Mouse (Mus musculus) thymus, postnatal 10 days (tissue): ENCODE measurements around the gene Bst1.

ENCODE experiments used
- DNase-seq, 2 experiments: peaks; one replicate each; pipeline ENCODE4 v3.0.0; 2021; ENCODE audit warnings: low spot score in 2 of 2

The Bst1 gene

GRCm38 (mm10) chr5:43818695-43819094, at the start of gene Bst1:
TSS of gene Bst1 (plus strand) at chr5:43818885.
- no peak for DNase-seq

DNA sequence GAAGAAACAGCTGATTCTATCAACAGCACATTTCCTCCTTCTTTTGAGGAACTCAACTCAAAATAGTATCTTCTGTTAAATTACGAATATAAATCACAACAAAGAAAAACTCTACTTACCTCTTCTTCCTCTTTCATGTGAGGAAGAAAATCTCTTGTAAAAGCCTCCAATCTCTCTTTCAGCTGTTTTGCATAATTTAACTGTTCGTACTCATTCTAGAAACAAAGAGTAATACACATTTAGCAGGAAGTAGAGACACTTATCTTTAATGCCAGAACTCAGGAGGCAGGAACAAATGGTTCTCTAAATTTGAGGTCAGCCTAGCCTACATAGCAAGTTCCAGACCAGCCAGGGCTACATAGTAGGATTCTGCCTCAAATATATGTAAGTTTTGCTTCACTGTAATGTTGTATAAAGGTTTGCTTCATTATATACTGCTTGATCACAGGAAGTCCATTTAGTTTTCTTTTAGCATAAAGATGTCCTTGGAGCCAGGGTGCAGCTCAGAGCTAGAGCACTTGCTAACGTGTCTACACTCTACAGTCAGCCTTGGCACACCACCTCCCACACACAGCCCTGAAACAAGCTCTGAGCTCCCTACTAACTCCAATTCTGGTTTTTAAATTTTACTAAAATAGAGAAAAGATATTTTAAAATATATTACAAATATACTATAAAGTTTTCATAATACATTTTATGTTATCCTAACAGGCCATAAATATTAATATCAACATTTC, 47.9 kb upstream of the Bst1 start:
- no peak for DNase-seq

DNA sequence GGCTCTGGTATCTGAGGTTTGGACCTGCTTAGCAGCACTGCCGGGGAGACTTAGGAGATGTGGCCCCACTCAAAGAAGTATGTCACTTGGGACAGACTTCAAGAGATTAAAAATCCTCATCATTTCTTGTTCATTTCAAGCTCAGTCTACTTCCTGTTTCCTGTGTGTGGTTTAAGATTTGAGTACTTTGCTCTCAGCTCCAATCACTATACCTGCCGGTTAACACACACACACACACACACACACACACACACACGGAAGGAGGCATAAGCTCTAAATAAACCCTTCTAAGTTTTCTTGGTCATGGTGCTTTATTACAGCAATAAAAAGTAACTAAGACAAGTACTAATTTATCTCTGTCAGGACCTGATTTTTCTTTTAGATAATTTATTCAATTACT, 47.1 kb upstream of the Bst1 start:
- DNase-seq: peak in 1 of 2 experiments; percentile 11

- no peak for DNase-seq
Observed at GRCm38 (mm10) chr5:43776407-43776806, 42.3 kb upstream of the Bst1 start.

GRCm38 (mm10) chr5:43776993-43777392, 41.7 kb upstream of the Bst1 start:
- DNase-seq: no peak

- no peak for DNase-seq
Observed at GRCm38 (mm10) chr5:43778583-43778982, 40.1 kb upstream of the Bst1 start.

DNA sequence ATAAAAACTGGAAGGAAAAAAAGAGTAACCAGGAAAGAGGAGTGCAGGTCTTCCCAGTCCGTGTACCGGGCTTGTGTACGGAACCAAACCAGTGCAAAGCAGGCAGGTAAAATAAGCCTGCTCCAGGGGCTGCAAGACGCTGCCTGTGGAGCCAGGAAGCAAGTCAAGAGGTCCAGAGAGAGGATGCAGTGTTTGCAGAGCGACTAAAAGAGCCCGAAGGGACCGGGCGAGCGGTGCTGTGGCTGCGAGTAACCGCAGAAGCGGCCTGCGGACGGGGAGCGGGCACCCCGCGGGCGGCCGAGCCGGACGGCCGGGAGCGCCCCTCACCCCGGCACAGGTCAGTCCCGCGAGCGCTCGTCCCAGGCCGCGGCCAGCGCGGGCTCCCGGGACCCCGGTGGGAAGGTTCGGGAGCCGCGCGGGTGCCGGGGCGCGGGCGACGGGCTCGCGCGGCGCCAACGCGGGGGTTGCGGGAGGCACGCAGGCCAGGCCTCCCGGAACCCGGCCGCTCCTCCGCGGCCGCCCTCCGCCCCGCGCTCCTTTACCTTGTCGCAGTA, 37.2 kb upstream of the Bst1 start:
- peak; percentile 26 to 29 for DNase-seq

DNA sequence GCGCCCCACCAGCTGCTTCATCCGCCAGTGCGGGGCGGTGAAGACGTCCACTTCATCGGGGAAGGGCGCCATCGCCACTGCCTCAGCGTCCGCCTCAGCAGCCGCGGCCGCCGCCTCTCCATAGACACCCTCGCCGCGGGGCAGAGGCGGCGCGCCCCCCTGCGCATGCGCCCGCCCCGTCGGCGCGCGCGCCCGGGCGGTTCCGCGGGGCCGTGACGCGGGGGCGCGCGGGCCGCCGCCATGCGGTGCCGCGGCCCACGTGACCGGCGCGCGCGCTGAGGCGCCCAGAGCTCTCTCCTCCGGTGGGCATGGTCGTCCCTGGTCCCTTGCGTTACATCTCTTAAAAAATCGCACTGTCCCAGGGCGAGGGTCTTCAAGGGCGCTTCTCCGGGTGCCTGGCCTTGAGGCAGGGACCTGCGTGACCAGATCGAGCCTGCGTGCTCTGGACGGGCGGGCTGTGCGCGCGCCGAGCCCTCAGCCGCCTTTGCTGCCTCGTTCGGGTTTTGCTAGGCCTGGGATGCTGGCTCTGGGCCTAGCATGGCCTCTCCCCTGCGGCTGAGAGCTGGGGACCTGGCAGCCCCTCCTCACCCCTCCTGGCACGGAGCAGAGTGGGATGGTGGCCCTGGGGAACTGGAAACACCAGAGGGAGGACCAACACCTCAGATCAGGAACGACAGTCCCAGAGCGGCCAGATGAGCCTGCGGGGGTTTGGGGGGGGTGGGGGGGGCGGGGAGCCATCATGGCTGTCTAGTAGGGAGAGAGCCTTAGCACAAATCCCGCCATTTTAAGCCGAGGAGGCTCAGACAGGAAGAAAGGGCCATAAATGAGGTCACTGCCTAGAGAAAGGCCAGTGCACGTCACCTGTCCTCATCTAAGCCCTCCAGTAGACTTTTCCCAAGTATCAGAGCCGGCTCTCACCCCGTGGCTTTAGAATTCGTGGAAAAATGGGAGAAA, 36.4 kb upstream of the Bst1 start:
- peak; percentile 71 to 79 for DNase-seq

DNA sequence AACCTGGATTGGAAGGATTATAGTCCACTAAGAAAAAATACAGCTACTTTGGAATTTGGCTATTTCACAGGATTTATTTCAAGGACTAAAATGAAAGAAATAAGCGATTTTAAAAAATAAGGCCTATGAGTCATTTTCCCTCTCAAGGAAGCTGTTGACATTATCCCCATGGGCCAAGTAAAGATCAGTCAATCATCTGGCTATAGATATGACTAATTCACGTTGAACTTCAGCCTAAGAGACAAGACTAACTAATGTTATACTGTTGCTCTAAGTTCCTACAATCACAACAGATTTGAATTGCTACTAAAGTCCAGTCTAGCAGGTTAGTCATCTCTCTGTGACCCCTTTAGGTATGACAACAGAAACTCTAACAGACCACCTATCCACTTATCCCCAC, 34.7 kb upstream of the Bst1 start:
- no peak for DNase-seq

- DNase-seq: no peak
Observed at GRCm38 (mm10) chr5:43786607-43787006, 32.1 kb upstream of the Bst1 start.

DNA sequence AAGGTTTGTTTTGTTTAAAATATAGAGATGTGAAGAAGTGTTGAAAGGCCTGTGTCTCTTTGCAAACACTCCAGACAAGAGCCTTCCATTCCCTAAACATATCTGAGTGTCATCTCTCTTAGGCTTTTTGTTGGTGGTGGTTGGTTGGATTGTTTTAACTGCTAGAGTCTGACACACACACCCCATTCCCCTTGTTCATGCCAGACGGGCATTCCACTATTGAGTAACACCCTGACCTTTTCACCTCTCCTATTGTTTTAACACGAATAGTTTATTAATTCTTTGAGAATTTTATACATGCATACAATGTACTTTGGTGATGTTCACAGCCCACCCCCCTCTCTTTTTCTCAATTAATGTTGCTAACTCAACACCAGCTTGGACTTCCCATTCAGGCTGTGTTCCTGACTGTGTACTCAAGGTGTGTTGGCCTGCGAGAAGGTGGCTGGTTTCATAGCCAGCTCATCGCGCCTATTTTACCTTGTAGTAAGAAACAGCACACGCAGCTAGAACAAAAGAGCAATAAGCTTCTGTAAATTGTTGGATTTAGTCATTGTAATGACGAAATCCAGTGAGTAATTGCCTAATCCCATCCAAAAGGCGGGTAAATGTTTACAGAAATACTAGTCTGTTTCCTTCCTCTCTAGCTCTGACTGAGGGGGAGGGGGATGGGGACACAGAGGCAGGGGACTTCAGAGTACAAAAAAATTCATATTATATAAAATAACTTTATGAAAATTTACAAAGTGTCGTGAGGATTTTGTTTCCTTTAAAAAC, 30.5 kb upstream of the Bst1 start:
- no peak for DNase-seq

- no peak for DNase-seq
Observed at GRCm38 (mm10) chr5:43792354-43792753, 26.3 kb upstream of the Bst1 start.

DNA sequence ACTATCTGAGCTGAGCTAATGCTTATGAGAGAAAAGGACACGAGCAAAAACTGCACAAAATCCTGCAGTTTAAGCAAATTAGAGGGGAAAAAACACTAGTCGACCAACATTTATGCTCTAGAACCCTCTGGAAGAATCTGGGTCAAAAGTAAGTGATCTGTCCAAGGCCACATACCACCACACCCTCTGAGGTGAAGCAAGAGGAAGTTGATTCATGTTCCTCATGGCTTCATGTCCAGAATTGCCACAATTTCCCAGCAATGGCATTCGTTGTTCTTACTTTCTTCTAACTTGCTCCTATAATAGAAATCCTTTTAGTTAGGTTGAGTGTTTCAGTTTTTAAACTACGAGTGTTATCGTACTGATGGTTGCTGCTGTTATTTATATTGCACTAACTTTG, 19.2 kb upstream of the Bst1 start:
- no peak for DNase-seq

GRCm38 (mm10) chr5:43800700-43801099, 18.0 kb upstream of the Bst1 start:
- DNase-seq: no peak

DNA sequence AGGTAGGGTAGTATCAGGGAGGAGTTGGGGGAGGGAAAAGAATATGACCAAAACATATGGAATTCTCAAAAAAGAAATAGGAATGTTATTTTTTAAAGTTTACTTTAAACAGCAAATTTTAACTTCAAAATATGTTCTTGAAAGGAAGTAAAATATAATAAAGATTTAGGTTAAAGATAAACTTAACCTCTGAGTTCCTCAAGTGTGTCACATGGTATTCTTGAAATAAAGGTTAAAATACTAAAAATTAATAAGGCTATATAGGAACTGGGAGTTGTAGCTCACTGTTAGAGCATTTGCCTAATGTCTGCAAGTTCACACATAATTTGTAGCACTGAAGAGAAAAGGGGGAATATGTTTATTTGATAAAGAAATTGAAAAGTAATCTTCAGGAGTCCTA, 17.4 kb upstream of the Bst1 start:
- no peak for DNase-seq

GRCm38 (mm10) chr5:43801798-43802197, 16.9 kb upstream of the Bst1 start:
- DNase-seq: no peak

DNA sequence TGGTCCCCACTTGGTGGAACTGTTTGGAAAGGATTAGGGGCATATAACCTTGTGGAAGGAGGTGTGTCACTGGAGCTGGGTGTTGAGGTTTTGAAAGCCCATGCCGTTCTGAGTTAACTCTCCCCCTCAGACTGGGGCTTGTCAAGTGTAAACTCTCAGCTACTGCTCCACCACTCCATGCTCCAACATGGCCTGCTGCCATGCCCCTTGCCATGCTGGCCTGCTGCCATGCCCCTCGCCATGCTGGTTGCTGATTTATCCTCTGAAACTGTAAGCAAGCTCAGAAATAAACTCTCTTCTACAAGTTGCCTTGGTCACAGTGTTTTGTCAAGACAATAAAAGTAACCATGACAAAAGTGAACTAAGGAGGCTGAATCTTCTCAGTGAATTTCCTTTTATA, 13.3 kb upstream of the Bst1 start:
- DNase-seq: no peak

DNA sequence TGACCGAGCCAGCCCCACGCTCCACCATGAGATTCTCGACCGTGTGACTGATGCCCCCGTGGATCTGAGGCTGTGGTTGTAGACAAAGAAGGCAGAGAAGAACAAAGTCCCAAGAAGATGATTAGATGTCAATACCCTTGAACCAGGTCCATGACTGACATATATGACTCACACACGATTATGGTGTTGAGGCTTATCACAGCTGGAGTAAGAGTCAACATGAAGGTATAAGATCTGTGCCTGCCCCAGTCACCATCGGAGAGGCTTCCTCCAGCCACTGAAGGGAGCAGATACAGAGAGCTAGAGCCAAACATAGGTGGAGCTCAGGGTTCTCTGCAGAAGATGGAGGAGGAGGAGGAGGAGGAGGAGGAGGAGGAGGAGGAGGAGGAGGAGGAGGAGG, 12.3 kb upstream of the Bst1 start:
- no peak for DNase-seq

GRCm38 (mm10) chr5:43806914-43807313, 11.8 kb upstream of the Bst1 start:
- DNase-seq: no peak

DNA sequence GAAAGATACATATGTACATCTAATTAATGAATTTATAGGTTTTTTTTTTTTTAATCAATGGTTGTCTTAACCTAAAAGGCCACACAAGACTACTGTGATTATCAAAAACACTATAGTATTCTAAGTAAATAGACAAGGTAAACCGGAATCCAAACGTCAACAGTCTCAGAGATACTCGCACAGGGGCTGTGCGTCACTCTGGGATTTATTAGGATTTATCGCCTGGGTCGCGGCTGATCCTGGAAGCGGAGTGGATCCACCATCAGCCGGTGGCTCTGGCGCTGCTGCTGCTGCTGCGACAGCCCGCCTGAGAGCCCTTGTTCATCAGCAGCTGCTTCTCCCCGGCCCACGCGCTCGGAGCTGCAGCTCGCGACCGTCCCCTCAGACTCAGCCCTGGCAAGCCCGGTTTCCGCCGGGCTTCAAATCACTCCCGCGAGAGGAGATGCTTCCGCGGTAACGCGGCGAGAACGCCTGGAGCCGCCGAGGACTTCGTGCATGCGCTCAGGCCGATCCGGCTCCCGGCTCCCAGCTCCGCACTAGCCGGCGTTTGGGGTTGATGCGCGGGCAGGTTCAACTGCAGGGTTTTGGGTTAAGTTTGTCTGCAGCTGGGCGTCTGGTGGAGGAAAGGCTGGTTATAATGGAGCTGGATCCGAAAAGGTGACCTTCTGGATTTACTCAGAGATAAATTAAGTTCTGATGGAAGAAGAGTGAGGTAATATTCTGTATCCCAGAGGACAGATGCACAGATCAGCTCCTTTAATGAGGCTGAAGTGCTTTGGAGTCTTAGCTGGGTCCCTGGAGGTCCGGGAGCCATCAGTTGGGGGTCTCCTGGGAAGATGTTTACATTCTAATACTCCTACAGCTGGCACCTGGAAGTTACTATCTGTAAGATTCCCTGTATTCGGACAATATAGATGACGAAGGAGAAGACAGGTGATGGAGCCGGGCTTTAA, 10.7 kb upstream of the Bst1 start:
- DNase-seq: peak; percentile 81 to 83
